ENCODE assay signal across 10 mouse cellular contexts in the genomic region with DNA sequence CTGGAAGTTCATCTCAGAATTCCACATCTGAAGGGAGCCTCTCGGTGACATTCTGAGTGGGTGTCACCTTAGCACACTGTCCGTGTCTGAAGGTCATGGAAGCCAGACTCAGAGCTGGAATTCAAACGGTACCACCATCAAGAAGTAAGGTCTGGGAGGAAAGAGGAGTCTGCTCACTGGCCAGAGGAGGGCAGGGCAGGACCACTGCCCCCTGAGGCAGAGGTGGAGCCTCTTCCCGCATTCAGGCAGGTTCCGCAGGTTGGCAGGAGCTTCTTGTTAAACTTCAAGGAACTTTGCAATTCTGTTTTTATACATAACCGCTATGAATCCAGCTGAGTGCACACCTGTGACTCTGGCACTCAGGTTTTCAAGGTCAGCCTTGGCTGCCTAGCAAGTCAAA.
DNase-seq lines count a peak whose midpoint lies in the region; ATAC-seq and TF ChIP-seq lines count a peak whose summit lies in the region.
"Had no signal": no experiment of that assay in that cellular context is flagged by ENCODE, and none has a peak within 500 bp of the region (broad histone marks: within the 10 kb centered on the region; RNA-seq: fewer than 3 reads in every experiment).

No protein-coding gene starts in this region.

- TF ChIP-seq POLR2A in heart, adult 2 months (IDR thresholded peaks at IDR 0.05; ENCODE audit: insufficient read depth, low read depth, low read length), result no peak

- ATAC-seq in activated CD4-positive, CD25-positive, alpha-beta regulatory T cell, adult 4 months, result no peak

- TF ChIP-seq CTCF in heart, adult 2 months (IDR thresholded peaks at IDR 0.05), result peak; percentile 78

- intact Hi-C loops in heart, adult 2 months (cut with DNase I), result loop anchor here (2.0 to 5.0 kb wide), 2 partner anchors 229 to 534 kb away; no protein-coding TSS in a partner anchor
- intact Hi-C loops in heart, postnatal 25 days (cut with DNase I), result loop anchor here (5.0 kb wide), 1 partner anchor 229 kb away; a partner anchor contains a TSS

- no peak overlapping the region for H3K9ac ChIP-seq in heart, adult 2 months (ENCODE audit: low read depth, low read length)
- H3K9ac ChIP-seq: hindbrain, embryonic 13.5 days; midbrain, embryonic 12.5 days had no signal

- DNase-seq in heart, adult 2 months, result no peak
- no peak for DNase-seq in heart, postnatal 25 days (ENCODE audit: low spot score)
- DNase-seq in urinary bladder, postnatal 14 days (ENCODE audit: low spot score), result peak; percentile 41
- DNase-seq in urinary bladder, postnatal 4 days (ENCODE audit: low spot score in 2 of 2), result no peak
- DNase-seq in kidney, postnatal 10 days, result peak; percentile 64
- DNase-seq in frontal cortex, postnatal 25 days (ENCODE audit: low spot score in 2 of 2), result no peak
- no peak for DNase-seq in ovary, postnatal 14 days (ENCODE audit: low spot score)

- H3K27me3 ChIP-seq in heart, adult 2 months (ENCODE audit: control insufficient read depth, insufficient read depth, low read length), result no peaks in the 10 kb centered on the region

- 43% methylated on average over 6 of the region's 6 CpGs for WGBS in heart, adult 2 months

- H3K4me3 ChIP-seq in heart, adult 2 months, result no peak overlapping the region
- H3K4me3 ChIP-seq: hindbrain, embryonic 13.5 days; midbrain, embryonic 12.5 days had no signal

- H3K27ac ChIP-seq in heart, adult 2 months, result no peak overlapping the region
- H3K27ac ChIP-seq: hindbrain, embryonic 13.5 days; midbrain, embryonic 12.5 days had no signal

- H3K4me1 ChIP-seq in heart, adult 2 months (ENCODE audit: control insufficient read depth, insufficient read depth, low read length), result peaks cover 11% of the 10 kb centered on the region

- TF ChIP-seq EP300 in heart, adult 2 months (IDR thresholded peaks at IDR 0.05; ENCODE audit: insufficient read depth, low read depth, low read length), result peak; percentile 64; the same call in 1 of the 2 replicates

- no peaks in the 10 kb centered on the region for H3K79me2 ChIP-seq in heart, adult 2 months (replicated peaks; ENCODE audit: control insufficient read depth, insufficient read depth, low read length)

- no peaks in the 10 kb centered on the region for H3K36me3 ChIP-seq in heart, adult 2 months (ENCODE audit: control insufficient read depth, insufficient read depth, low read length)
- H3K36me3 ChIP-seq: hindbrain, embryonic 13.5 days; midbrain, embryonic 12.5 days had no signal

Comparison
In these comparisons a context has a peak if more than half of its experiments do, and no peak if none do; other contexts are left out.
1. DNase-seq: peak in urinary bladder, postnatal 14 days (single experiment) and kidney, postnatal 10 days (single experiment); none in heart, adult 2 months (0 of 2), heart, postnatal 25 days (single experiment), urinary bladder, postnatal 4 days (0 of 2), frontal cortex, postnatal 25 days (0 of 2) and ovary, postnatal 14 days (single experiment).